Mouse (Mus musculus): ENCODE data around the gene Cuedc1. TPM values are rescaled to one million over a fixed set of nuclear protein-coding genes. Genes with fewer than 3 reads are reported as not detected.
A peak's percentile ranks its signal among the peaks of the same experiment; 100 is the strongest.

Cuedc1 gene
- polyA plus RNA-seq, 1 experiment: 42.0 TPM

- Histone ChIP-seq H3K27me3 (ENCODE audit: control insufficient read depth, insufficient read depth, low read length) (no peaks in the 10 kb centered on the region), H3K27ac (ENCODE audit: insufficient read depth, low read length) (no peak overlapping the region), H3K4me1 (ENCODE audit: control insufficient read depth, insufficient read depth, low read length) (peaks cover 6% of the 10 kb centered on the region; the same call in 1 of the 2 replicates), H3K4me3 (replicated peaks; ENCODE audit: insufficient read depth, low read depth, low read length) (no peak overlapping the region)
- DNase-seq: no peak
- WGBS: 84% methylated on average over 6 of the region's 6 CpGs
- TF ChIP-seq CTCF (IDR thresholded peaks at IDR 0.05; ENCODE audit: borderline replicate concordance, insufficient read depth, low read depth, low read length) (no peak), POLR2A (IDR thresholded peaks at IDR 0.05; ENCODE audit: borderline replicate concordance, insufficient read depth, low read length) (no peak)
These were observed 120.3 kb downstream of the Cuedc1 start for GRCm38 (mm10) chr11:88218155-88218554.

- Histone ChIP-seq H3K4me3 (replicated peaks; ENCODE audit: insufficient read depth, low read depth, low read length) (no peak overlapping the region), H3K27me3 (ENCODE audit: control insufficient read depth, insufficient read depth, low read length) (no peaks in the 10 kb centered on the region), H3K4me1 (ENCODE audit: control insufficient read depth, insufficient read depth, low read length) (peaks cover 6% of the 10 kb centered on the region; the same call in 1 of the 2 replicates), H3K27ac (ENCODE audit: insufficient read depth, low read length) (no peak overlapping the region)
- no peak for DNase-seq
- no peak for TF ChIP-seq CTCF (IDR thresholded peaks at IDR 0.05; ENCODE audit: borderline replicate concordance, insufficient read depth, low read depth, low read length)
- no peak for TF ChIP-seq POLR2A (IDR thresholded peaks at IDR 0.05; ENCODE audit: borderline replicate concordance, insufficient read depth, low read length)
- 77% methylated on average over 7 of the region's 7 CpGs for WGBS
These were observed 120.7 kb downstream of the Cuedc1 start for GRCm38 (mm10) chr11:88218586-88218985.

- DNase-seq: no peak
- TF ChIP-seq CTCF (IDR thresholded peaks at IDR 0.05; ENCODE audit: borderline replicate concordance, insufficient read depth, low read depth, low read length): no peak
- TF ChIP-seq POLR2A (IDR thresholded peaks at IDR 0.05; ENCODE audit: borderline replicate concordance, insufficient read depth, low read length): no peak
- WGBS: 83% methylated on average over 15 of the region's 15 CpGs
- Histone ChIP-seq H3K4me1 (ENCODE audit: control insufficient read depth, insufficient read depth, low read length) (peaks cover 6% of the 10 kb centered on the region), H3K4me3 (replicated peaks; ENCODE audit: insufficient read depth, low read depth, low read length) (no peak overlapping the region), H3K27ac (ENCODE audit: insufficient read depth, low read length) (no peak overlapping the region), H3K27me3 (ENCODE audit: control insufficient read depth, insufficient read depth, low read length) (no peaks in the 10 kb centered on the region)
These were observed 124.1 kb downstream of the Cuedc1 start for GRCm38 (mm10) chr11:88221929-88222475.

GRCm38 (mm10) chr11:88227001-88227957, 129.4 kb downstream of the Cuedc1 start:
- WGBS: 61% methylated on average over 17 of the region's 17 CpGs

GRCm38 (mm10) chr11:88231213-88231790, 133.4 kb downstream of the Cuedc1 start:
- H3K27me3 ChIP-seq (ENCODE audit: control insufficient read depth, insufficient read depth, low read length): no peaks in the 10 kb centered on the region
- TF ChIP-seq CTCF (IDR thresholded peaks at IDR 0.05; ENCODE audit: borderline replicate concordance, insufficient read depth, low read depth, low read length): no peak
- TF ChIP-seq POLR2A (IDR thresholded peaks at IDR 0.05; ENCODE audit: borderline replicate concordance, insufficient read depth, low read length): no peak
- 51% methylated on average over 4 of the region's 4 CpGs for WGBS
- DNase-seq: no peak
- H3K4me3 ChIP-seq (replicated peaks; ENCODE audit: insufficient read depth, low read depth, low read length): no peak overlapping the region
- H3K27ac ChIP-seq (ENCODE audit: insufficient read depth, low read length): no peak overlapping the region
- H3K4me1 ChIP-seq (ENCODE audit: control insufficient read depth, insufficient read depth, low read length): peaks cover 9% of the 10 kb centered on the region

More at GRCm38 (mm10) chr11:88227001-88227957, 129.4 kb downstream of the Cuedc1 start:
- Histone ChIP-seq H3K27ac (ENCODE audit: insufficient read depth, low read length) (no peak overlapping the region), H3K4me3 (replicated peaks; ENCODE audit: insufficient read depth, low read depth, low read length) (no peak overlapping the region), H3K27me3 (ENCODE audit: control insufficient read depth, insufficient read depth, low read length) (no peaks in the 10 kb centered on the region), H3K4me1 (ENCODE audit: control insufficient read depth, insufficient read depth, low read length) (peaks cover 9% of the 10 kb centered on the region)
- DNase-seq: peak in 1 of 2 experiments; percentile 36
- no peak for TF ChIP-seq CTCF (IDR thresholded peaks at IDR 0.05; ENCODE audit: borderline replicate concordance, insufficient read depth, low read depth, low read length)
- no peak for TF ChIP-seq POLR2A (IDR thresholded peaks at IDR 0.05; ENCODE audit: borderline replicate concordance, insufficient read depth, low read length)

GRCm38 (mm10) chr11:88233528-88234427, 135.9 kb downstream of the Cuedc1 start:
- Histone ChIP-seq H3K4me3 (replicated peaks; ENCODE audit: insufficient read depth, low read depth, low read length) (no peak overlapping the region), H3K27me3 (ENCODE audit: control insufficient read depth, insufficient read depth, low read length) (no peaks in the 10 kb centered on the region), H3K27ac (ENCODE audit: insufficient read depth, low read length) (no peak overlapping the region), H3K4me1 (ENCODE audit: control insufficient read depth, insufficient read depth, low read length) (no peaks in the 10 kb centered on the region)
- WGBS: 51% methylated on average over 17 of the region's 17 CpGs
- no peak for DNase-seq
- no peak for TF ChIP-seq CTCF (IDR thresholded peaks at IDR 0.05; ENCODE audit: borderline replicate concordance, insufficient read depth, low read depth, low read length)
- TF ChIP-seq POLR2A (IDR thresholded peaks at IDR 0.05; ENCODE audit: borderline replicate concordance, insufficient read depth, low read length): no peak

- H3K4me3 ChIP-seq (replicated peaks; ENCODE audit: insufficient read depth, low read depth, low read length): no peak overlapping the region
- 69% methylated on average over 4 of the region's 4 CpGs for WGBS
- DNase-seq: no peak
- H3K27ac ChIP-seq (ENCODE audit: insufficient read depth, low read length): no peak overlapping the region
- TF ChIP-seq POLR2A (IDR thresholded peaks at IDR 0.05; ENCODE audit: borderline replicate concordance, insufficient read depth, low read length) (no peak), CTCF (IDR thresholded peaks at IDR 0.05; ENCODE audit: borderline replicate concordance, insufficient read depth, low read depth, low read length) (no peak)
- no peaks in the 10 kb centered on the region for H3K4me1 ChIP-seq (ENCODE audit: control insufficient read depth, insufficient read depth, low read length)
- no peaks in the 10 kb centered on the region for H3K27me3 ChIP-seq (ENCODE audit: control insufficient read depth, insufficient read depth, low read length)
These were observed 136.9 kb downstream of the Cuedc1 start for GRCm38 (mm10) chr11:88234789-88235188.
